Mouse (Mus musculus) stomach, embryonic 14.5 days (tissue): Measurements from ENCODE around the gene Gmcl1. TPM values are rescaled to one million over a fixed set of nuclear protein-coding genes. Genes with fewer than 3 reads are reported as not detected.

Source experiments
- ATAC-seq: fragments of 200-750 bp; cut with Nextera tagmentation; 2 replicates; pipeline ENCODE4 v1.8.0; 2017; ENCODE audit warnings: low read depth, moderate TSS enrichment; ENCODE audit not compliant: insufficient number of reproducible peaks, insufficient read depth, low FRiP score
- H3K27ac ChIP-seq: fragments of 300-500 bp; sonication (generic); 2 replicates; pipeline ENCODE4 v1.5.1; 2014; ENCODE audit warnings: mild to moderate bottlenecking, low read length, moderate library complexity, mixed read lengths
- H3K27me3 ChIP-seq: fragments of 300-500 bp; sonication (generic); 2 replicates; pipeline ENCODE4 v1.6.1; 2014; ENCODE audit warnings: low read length, control low read depth, mixed read lengths; ENCODE audit not compliant: control insufficient read depth, insufficient read depth
- H3K36me3 ChIP-seq: fragments of 300-500 bp; sonication (generic); 2 replicates; pipeline ENCODE4 v1.6.1; 2014; ENCODE audit warnings: mild to moderate bottlenecking, control low read depth, low read length, moderate library complexity, mixed read lengths; ENCODE audit not compliant: control insufficient read depth, insufficient read depth
- H3K4me1 ChIP-seq: fragments of 300-500 bp; sonication (generic); 2 replicates; pipeline ENCODE4 v1.6.1; 2014; ENCODE audit warnings: low read length, control low read depth, mixed read lengths; ENCODE audit not compliant: control insufficient read depth, insufficient read depth
- H3K4me2 ChIP-seq: fragments of 300-500 bp; sonication (generic); replicated peaks from 2 replicates; pipeline ENCODE4 v1.6.1; 2014; ENCODE audit warnings: low read depth, low read length, control low read depth
- H3K4me3 ChIP-seq: fragments of 300-500 bp; sonication (generic); 2 replicates; pipeline ENCODE4 v1.5.1; 2014; ENCODE audit warnings: low read depth, low read length, control low read depth
- H3K9ac ChIP-seq: fragments of 300-500 bp; sonication (generic); replicated peaks from 2 replicates; pipeline ENCODE4 v1.6.1; 2014; ENCODE audit warnings: low read depth, mild to moderate bottlenecking, control low read depth, low read length, moderate library complexity, mixed read lengths
- H3K9me3 ChIP-seq: fragments of 300-500 bp; sonication (generic); 2 replicates; pipeline ENCODE4 v1.6.1; 2016; ENCODE audit warnings: low read depth, low read length, control low read depth; ENCODE audit not compliant: control insufficient read depth
- WGBS: fragments of 180-500 bp; shearing (Covaris S2); extraction: QIAGEN DNeasy Blood & Tissue Kit; methylation state at CpG from one replicate; pipeline ENCODE4 v1.1.7; 2014; 5-methylcytosine and 5-hydroxymethylcytosine counted together
- polyA plus RNA-seq: library from polyadenylated mRNA; unstranded; fragments of >200 nt; fragmentation: Nextera tagmentation; extraction: Ambion mirVana; gene quantifications from 2 replicates; pipeline ENCODE4 v1.2.1, GENCODE M21; 2014

Gmcl1 gene
- polyA plus RNA-seq, 1 experiment from 2014 or later = 30.9 TPM

GRCm38 (mm10) chr6:86750961-86751360 lies 17.8 kb upstream of the Gmcl1 start:
- Histone ChIP-seq H3K36me3 (no peaks in the 10 kb centered on the region; the same call in 1 of the 2 replicates), H3K4me2 (no peak overlapping the region), H3K9me3 (no peaks in the 10 kb centered on the region), H3K4me1 (no peaks in the 10 kb centered on the region), H3K4me3 (no peak overlapping the region), H3K27me3 (no peaks in the 10 kb centered on the region), H3K27ac (no peak overlapping the region), H3K9ac (no peak overlapping the region)
- no peak for ATAC-seq
- WGBS = 97% methylated on average over 4 of the region's 4 CpGs

DNA sequence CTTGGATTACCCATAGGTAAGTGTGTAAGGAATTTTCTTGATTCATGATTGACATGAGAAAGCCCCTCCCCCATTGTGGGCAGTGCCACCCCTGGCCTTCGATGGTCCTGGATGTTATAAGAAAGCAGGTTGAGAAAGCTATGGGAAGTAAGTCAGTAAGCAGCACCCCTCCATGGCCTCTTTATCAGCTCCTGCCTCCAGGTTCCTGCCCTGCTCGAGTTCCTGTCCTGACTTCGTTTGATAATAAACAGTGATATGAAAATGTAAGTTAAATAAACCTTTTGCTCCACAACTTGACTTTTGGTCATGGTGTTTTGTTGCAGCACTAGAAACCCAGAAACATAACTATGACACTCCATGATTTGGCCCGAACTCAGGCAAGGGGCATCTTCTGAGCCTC lies 16.6 kb upstream of the Gmcl1 start:
- no peak overlapping the region for H3K9ac ChIP-seq
- H3K4me1 ChIP-seq = no peaks in the 10 kb centered on the region
- H3K36me3 ChIP-seq = no peaks in the 10 kb centered on the region; the same call in 1 of the 2 replicates
- no peak overlapping the region for H3K4me3 ChIP-seq
- no peak for ATAC-seq
- no peak overlapping the region for H3K4me2 ChIP-seq
- H3K9me3 ChIP-seq = no peaks in the 10 kb centered on the region
- no peak overlapping the region for H3K27ac ChIP-seq
- H3K27me3 ChIP-seq = no peaks in the 10 kb centered on the region
- whole genome bisulfite sequencing = 68% methylated on average over 4 of the region's 4 CpGs

DNA sequence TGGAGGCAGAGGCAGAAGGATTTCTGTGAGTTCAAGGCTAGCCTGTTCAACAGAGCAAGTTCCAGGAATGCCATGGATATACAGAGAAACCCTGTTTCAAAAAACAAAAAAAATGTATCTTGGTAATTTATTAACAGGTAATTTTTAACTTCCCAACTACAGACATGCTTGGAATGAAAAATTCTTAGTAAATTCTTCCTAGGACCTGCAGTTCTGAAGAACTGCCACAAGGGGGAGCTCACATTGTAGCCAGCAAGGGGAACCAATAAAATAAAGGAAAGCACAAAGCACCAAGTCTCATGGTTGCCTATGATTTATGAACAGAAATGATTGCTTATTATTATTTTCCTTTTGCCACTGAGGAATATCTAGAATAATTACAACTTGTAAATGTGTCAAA lies 14.0 kb upstream of the Gmcl1 start:
- H3K36me3 ChIP-seq = no peaks in the 10 kb centered on the region; the same call in none of the 2 replicates
- no peak overlapping the region for H3K4me3 ChIP-seq
- H3K27ac ChIP-seq = no peak overlapping the region
- no peaks in the 10 kb centered on the region for H3K27me3 ChIP-seq
- H3K9me3 ChIP-seq = no peaks in the 10 kb centered on the region
- H3K4me2 ChIP-seq = no peak overlapping the region
- no peak overlapping the region for H3K9ac ChIP-seq
- no peaks in the 10 kb centered on the region for H3K4me1 ChIP-seq
- ATAC-seq = no peak

- ATAC-seq = no peak
- H3K36me3 ChIP-seq = no peaks in the 10 kb centered on the region; the same call in 1 of the 2 replicates
Observed at GRCm38 (mm10) chr6:86740652-86741051, 7.5 kb upstream of the Gmcl1 start.

GRCm38 (mm10) chr6:86736830-86737229 lies 3.6 kb upstream of the Gmcl1 start:
- H3K9ac ChIP-seq = no peak overlapping the region
- WGBS = 66% methylated on average over 6 of the region's 6 CpGs

More at GRCm38 (mm10) chr6:86740652-86741051, 7.5 kb upstream of the Gmcl1 start:
- no peak overlapping the region for H3K4me2 ChIP-seq
- H3K27me3 ChIP-seq = no peaks in the 10 kb centered on the region
- no peaks in the 10 kb centered on the region for H3K4me1 ChIP-seq
- 30% methylated on average over 3 of the region's 3 CpGs for WGBS
- H3K9ac ChIP-seq = no peak overlapping the region
- H3K27ac ChIP-seq = no peak overlapping the region
- no peaks in the 10 kb centered on the region for H3K9me3 ChIP-seq
- no peak overlapping the region for H3K4me3 ChIP-seq

GRCm38 (mm10) chr6:86736313-86736712 lies 3.1 kb upstream of the Gmcl1 start:
- 0 out of 2 replicates have a peak, but pooled peaks cover 5% of the 10 kb centered on the region for H3K4me1 ChIP-seq
- 81% methylated on average over 4 of the region's 4 CpGs for WGBS
- H3K27me3 ChIP-seq = no peaks in the 10 kb centered on the region
- H3K4me3 ChIP-seq = no peak overlapping the region
- H3K9me3 ChIP-seq = no peaks in the 10 kb centered on the region
- H3K27ac ChIP-seq = no peak overlapping the region
- H3K36me3 ChIP-seq = no peaks in the 10 kb centered on the region
- H3K9ac ChIP-seq = no peak overlapping the region
- no peak for ATAC-seq
- no peak overlapping the region for H3K4me2 ChIP-seq

More at GRCm38 (mm10) chr6:86736830-86737229, 3.6 kb upstream of the Gmcl1 start:
- ATAC-seq = no peak
- no peaks in the 10 kb centered on the region for H3K36me3 ChIP-seq
- H3K4me3 ChIP-seq = no peak overlapping the region
- no peaks in the 10 kb centered on the region for H3K27me3 ChIP-seq
- 0 out of 2 replicates have a peak, but pooled peaks cover 5% of the 10 kb centered on the region for H3K4me1 ChIP-seq
- H3K9me3 ChIP-seq = no peaks in the 10 kb centered on the region
- no peak overlapping the region for H3K27ac ChIP-seq
- H3K4me2 ChIP-seq = no peak overlapping the region

- H3K9me3 ChIP-seq = no peaks in the 10 kb centered on the region
- peak overlapping the region; percentile 84 for H3K9ac ChIP-seq
- H3K27ac ChIP-seq = peak overlapping the region; percentile 77
- peak; percentile 50 for ATAC-seq
- no peaks in the 10 kb centered on the region for H3K36me3 ChIP-seq
- under 1% methylated on average over 58 of the region's 62 CpGs for WGBS
- H3K4me2 ChIP-seq = peak overlapping the region; percentile 96
- no peaks in the 10 kb centered on the region for H3K27me3 ChIP-seq
- H3K4me3 ChIP-seq = peak overlapping the region; percentile 93
- 0 out of 2 replicates have a peak, but pooled peaks cover 5% of the 10 kb centered on the region for H3K4me1 ChIP-seq
Observed at GRCm38 (mm10) chr6:86732276-86733173, 658 bp downstream of the Gmcl1 start.

- no peak for ATAC-seq
- WGBS = 90% methylated on average over 5 of the region's 5 CpGs
- Histone ChIP-seq H3K4me3 (no peak overlapping the region), H3K27ac (no peak overlapping the region), H3K9me3 (no peaks in the 10 kb centered on the region), H3K4me1 (no peaks in the 10 kb centered on the region), H3K4me2 (no peak overlapping the region), H3K27me3 (no peaks in the 10 kb centered on the region), H3K36me3 (0 out of 2 replicates have a peak, but pooled peaks cover 3% of the 10 kb centered on the region), H3K9ac (no peak overlapping the region)
Observed at GRCm38 (mm10) chr6:86728711-86729110, 4.5 kb downstream of the Gmcl1 start.
